Mouse (Mus musculus) C2C12 (cell line): ENCODE data around the gene Dhfr. TPM values are rescaled to one million over a fixed set of nuclear protein-coding genes. Genes with fewer than 3 reads are reported as not detected.
"Not testable (repeated sequence)": the region's sequence is repeated elsewhere in the genome, so short reads cannot be mapped to it uniquely, and the experiment has no call there.

Source experiments
- H3K27me3 ChIP-seq: one replicate; pipeline ENCODE4 v1.6.1; 2011; ENCODE audit not compliant: control insufficient read depth, insufficient read depth, insufficient read length
- H3K36me3 ChIP-seq: one replicate; pipeline ENCODE4 v1.6.1; 2011; ENCODE audit not compliant: control insufficient read depth, insufficient read depth
- H3K4me3 ChIP-seq: one replicate; pipeline ENCODE4 v1.5.1; 2011; ENCODE audit warnings: mild to moderate bottlenecking, control low read depth; ENCODE audit not compliant: poor library complexity, insufficient read depth, severe bottlenecking
- H3K79me2 ChIP-seq: one replicate; pipeline ENCODE4 v1.6.1; 2011; ENCODE audit not compliant: control insufficient read depth, insufficient read depth
- H3K79me3 ChIP-seq: one replicate; pipeline ENCODE4 v1.6.1; 2011; ENCODE audit warnings: low read depth, control low read depth
- H3ac ChIP-seq: one replicate; pipeline ENCODE3; 2011; ENCODE audit warnings: low read depth; ENCODE audit not compliant: control insufficient read depth, insufficient read length
- CEBPB ChIP-seq: IDR thresholded peaks from one replicate; pipeline ENCODE4 v1.6.1; 2011; ENCODE audit warnings: low read depth, mild to moderate bottlenecking, control low read depth, moderate library complexity
- CTCF ChIP-seq: IDR thresholded peaks from one replicate; pipeline ENCODE4 v1.5.1; 2011; ENCODE audit not compliant: control insufficient read depth, insufficient read depth, insufficient read length
- FOSL1 ChIP-seq: IDR thresholded peaks from one replicate; pipeline ENCODE4 v1.8.0; 2011; ENCODE audit warnings: mild to moderate bottlenecking, low read length; ENCODE audit not compliant: poor library complexity, insufficient read depth, severe bottlenecking
- MAX ChIP-seq: IDR thresholded peaks from one replicate; pipeline ENCODE4 v1.6.1; 2011; ENCODE audit warnings: mild to moderate bottlenecking, control low read depth
- MYOD1 ChIP-seq: IDR thresholded peaks from one replicate; pipeline ENCODE4 v1.6.1; 2011; ENCODE audit warnings: low read depth; ENCODE audit not compliant: control insufficient read depth, insufficient read length
- MYOG ChIP-seq: IDR thresholded peaks from one replicate; pipeline ENCODE4 v1.6.1; 2011; ENCODE audit not compliant: control insufficient read depth, insufficient read length; ENCODE audit errors: extremely low read depth
- USF1 ChIP-seq: IDR thresholded peaks from one replicate; pipeline ENCODE4 v1.6.1; 2011; ENCODE audit warnings: low read depth, mild to moderate bottlenecking, control low read depth, moderate library complexity
- polyA plus RNA-seq: library from polyadenylated mRNA; unstranded; fragments of >200 nt; fragmentation: generic; extraction: Trizol; gene quantifications from one replicate; pipeline ENCODE4 v1.2.1, GENCODE M21; 2012; ENCODE audit warnings: missing spikeins

Gene Dhfr
- polyA plus RNA-seq, 1 experiment: 9.4 TPM

DNA sequence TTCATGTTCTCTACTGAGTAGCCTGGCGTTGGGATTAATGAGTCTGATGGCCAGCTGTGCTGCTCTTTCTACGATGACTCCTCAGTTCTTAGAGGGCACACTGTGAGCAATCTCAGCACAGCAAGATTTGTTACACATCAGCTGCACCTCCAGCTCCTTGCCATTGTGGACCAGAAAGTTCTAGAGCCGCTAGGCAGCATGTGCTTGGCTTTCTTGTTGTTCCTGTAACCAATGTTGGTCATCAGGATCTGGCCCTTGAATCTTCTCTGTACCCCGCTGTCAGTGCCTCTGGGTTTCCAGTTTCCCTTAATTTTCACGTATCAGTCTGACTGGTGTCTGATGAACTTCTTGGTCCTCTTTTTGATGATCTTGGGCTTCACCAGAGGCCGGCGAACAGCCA lies 1.9 kb downstream of the Dhfr start:
- H3K36me3 ChIP-seq: peaks cover 52% of the 10 kb centered on the region
- H3K27me3 ChIP-seq: no peaks in the 10 kb centered on the region
- no peak overlapping the region for H3ac ChIP-seq
- TF ChIP-seq MYOG (no peak), CTCF (no peak), MAX (no peak), MYOD1 (no peak), USF1 (no peak), FOSL1 (no peak), CEBPB (no peak)
- H3K79me2 ChIP-seq: peaks cover 22% of the 10 kb centered on the region
- peaks cover 2% of the 10 kb centered on the region for H3K79me3 ChIP-seq
- H3K4me3 ChIP-seq: no peak overlapping the region

DNA sequence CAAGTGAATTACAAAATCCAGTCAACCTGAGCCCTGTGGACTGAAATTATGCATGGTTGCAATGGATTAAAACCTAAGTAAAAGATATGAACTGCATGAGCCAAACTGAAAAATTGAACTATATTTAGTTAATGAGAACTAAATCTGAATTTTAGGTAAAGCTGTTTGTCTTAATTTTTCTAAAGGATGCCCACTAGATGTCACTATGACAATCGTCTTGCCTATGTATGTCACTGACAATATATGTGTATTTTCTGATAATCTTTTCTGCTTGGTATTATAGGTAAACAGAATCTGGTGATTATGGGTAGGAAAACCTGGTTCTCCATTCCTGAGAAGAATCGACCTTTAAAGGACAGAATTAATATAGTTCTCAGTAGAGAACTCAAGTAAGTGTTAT lies 3.1 kb downstream of the Dhfr start:
- Histone ChIP-seq H3K79me3 (peaks cover 2% of the 10 kb centered on the region), H3K79me2 (peaks cover 20% of the 10 kb centered on the region), H3K27me3 (no peaks in the 10 kb centered on the region), H3K4me3 (no peak overlapping the region), H3ac (no peak overlapping the region), H3K36me3 (peaks cover 42% of the 10 kb centered on the region)
- no peak for TF ChIP-seq USF1
- TF ChIP-seq MYOD1: no peak

DNA sequence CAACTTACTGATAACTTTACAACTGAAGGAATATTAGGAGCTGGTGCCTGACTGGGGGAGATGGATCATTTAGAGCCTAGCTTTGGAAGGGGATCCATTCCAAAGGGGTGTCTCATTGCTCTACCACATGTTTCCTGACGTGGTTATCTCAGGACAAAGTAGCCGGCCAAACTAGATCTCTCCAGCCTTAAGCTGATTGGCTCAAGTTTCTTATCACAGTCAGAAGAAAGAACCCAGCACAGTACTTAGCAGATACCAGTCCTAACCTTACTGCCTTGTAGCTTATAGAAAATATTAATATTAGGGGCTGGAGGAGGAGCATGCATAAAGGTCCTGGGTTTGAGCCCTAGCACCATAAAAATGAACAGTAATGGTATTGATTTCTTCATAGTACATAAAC lies 7.1 kb downstream of the Dhfr start:
- Histone ChIP-seq H3K4me3 (no peak overlapping the region), H3K36me3 (peaks cover 59% of the 10 kb centered on the region), H3ac (no peak overlapping the region), H3K79me3 (peaks cover 2% of the 10 kb centered on the region), H3K79me2 (no peaks in the 10 kb centered on the region), H3K27me3 (no peaks in the 10 kb centered on the region)
- no peak for TF ChIP-seq USF1
- TF ChIP-seq MYOD1: no peak
- TF ChIP-seq CTCF: no peak
- no peak for TF ChIP-seq MYOG
- TF ChIP-seq CEBPB: no peak
- TF ChIP-seq MAX: no peak
- TF ChIP-seq FOSL1: no peak

DNA sequence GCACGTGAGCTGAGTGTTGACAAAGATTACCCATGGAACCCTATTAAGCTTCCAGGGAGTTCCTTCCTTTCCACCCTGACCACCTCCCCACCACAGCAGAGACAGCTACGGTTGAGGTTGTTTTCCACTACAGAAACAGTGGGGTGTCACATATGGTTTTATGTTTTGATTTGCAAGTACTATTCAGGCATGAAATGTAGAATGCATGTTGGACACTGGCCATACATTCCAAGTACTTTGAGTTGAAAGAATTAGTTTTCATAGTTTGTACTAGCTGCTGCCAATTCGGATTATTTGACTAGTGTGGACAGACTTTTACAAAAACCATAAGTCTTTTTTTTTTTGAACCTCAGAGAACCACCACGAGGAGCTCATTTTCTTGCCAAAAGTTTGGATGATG lies 10.8 kb downstream of the Dhfr start:
- TF ChIP-seq MYOD1: no peak
- no peak for TF ChIP-seq CTCF
- no peak for TF ChIP-seq CEBPB
- TF ChIP-seq MYOG: no peak
- Histone ChIP-seq H3K79me2 (no peaks in the 10 kb centered on the region), H3K36me3 (peaks cover 49% of the 10 kb centered on the region), H3K4me3 (no peak overlapping the region), H3ac (no peak overlapping the region), H3K79me3 (no peaks in the 10 kb centered on the region), H3K27me3 (no peaks in the 10 kb centered on the region)

- Histone ChIP-seq H3K79me3 (no peaks in the 10 kb centered on the region), H3ac (no peak overlapping the region), H3K4me3 (no peak overlapping the region), H3K36me3 (peaks cover 36% of the 10 kb centered on the region), H3K27me3 (no peaks in the 10 kb centered on the region), H3K79me2 (no peaks in the 10 kb centered on the region)
- TF ChIP-seq FOSL1 (no peak), MYOD1 (no peak), CEBPB (no peak), MYOG (no peak), MAX (no peak), CTCF (no peak), USF1 (no peak)
Observed at GRCm38 (mm10) chr13:92370811-92371210, 16.3 kb downstream of the Dhfr start.

GRCm38 (mm10) chr13:92371466-92371865 lies 16.9 kb downstream of the Dhfr start:
- not testable (repeated sequence) for H3ac ChIP-seq, H3K27me3 ChIP-seq, H3K79me2 ChIP-seq, H3K79me3 ChIP-seq, H3K4me3 ChIP-seq
- H3K36me3 ChIP-seq: peaks cover 36% of the 10 kb centered on the region

DNA sequence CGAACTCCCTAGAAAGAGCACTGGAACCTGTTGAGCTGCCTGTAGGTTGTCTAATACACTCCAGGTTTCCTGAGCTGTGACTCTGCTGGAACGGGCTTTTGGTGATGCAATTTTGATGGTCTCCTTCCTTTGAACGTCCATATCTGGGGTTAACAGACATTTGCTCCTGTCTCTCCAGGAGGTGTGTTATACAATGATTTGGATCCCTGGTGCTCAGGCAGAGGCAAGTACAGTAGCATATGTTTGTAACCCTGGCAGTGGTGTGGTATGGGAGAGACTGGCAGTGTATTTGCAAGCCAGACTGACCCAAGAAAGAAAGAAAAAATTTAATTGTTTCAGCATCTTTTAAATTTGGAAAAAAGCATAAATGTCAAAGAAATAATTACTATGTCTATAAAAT lies 32.8 kb downstream of the Dhfr start:
- no peaks in the 10 kb centered on the region for H3K79me3 ChIP-seq
- H3K4me3 ChIP-seq: no peak overlapping the region

More for the DNA sequence above, 32.8 kb downstream of the Dhfr start:
- H3ac ChIP-seq: no peak overlapping the region
- no peaks in the 10 kb centered on the region for H3K27me3 ChIP-seq
- TF ChIP-seq FOSL1 (no peak), USF1 (no peak), MYOD1 (no peak), MYOG (no peak), CEBPB (no peak), CTCF (no peak)
- H3K79me2 ChIP-seq: no peaks in the 10 kb centered on the region
- H3K36me3 ChIP-seq: peaks cover 12% of the 10 kb centered on the region
